Mouse (Mus musculus) bone marrow, adult 2 months (tissue): ENCODE measurements around the gene Kyat3.

Experiments
- CTCF ChIP-seq: fragments of 200-500 bp; IDR thresholded peaks from 2 replicates; pipeline ENCODE4 v1.5.1; 2011; ENCODE audit warnings: low read length, control low read depth; ENCODE audit not compliant: control insufficient read depth, insufficient read depth
- POLR2A ChIP-seq: fragments of 200-500 bp; IDR thresholded peaks from 2 replicates; pipeline ENCODE4 v1.6.1; 2011; ENCODE audit warnings: low read depth, mild to moderate bottlenecking, control low read depth, low read length, borderline replicate concordance; ENCODE audit not compliant: control insufficient read depth

GRCm38 (mm10) chr3:142725969-142726672, 25.3 kb downstream of the Kyat3 start:
- TF ChIP-seq CTCF (no peak), POLR2A (no peak)
